Mouse (Mus musculus) midbrain, postnatal 0 days (tissue): ENCODE results near the gene Slc9a1. TPM values are rescaled to one million over a fixed set of nuclear protein-coding genes. Genes with fewer than 3 reads are reported as not detected.

Source experiments
- ATAC-seq: fragments of 200-750 bp; cut with Nextera tagmentation; 2 replicates; pipeline ENCODE4 v1.8.0; 2017; ENCODE audit warnings: moderate number of reproducible peaks, mild to moderate bottlenecking, moderate TSS enrichment, moderate library complexity; ENCODE audit not compliant: low FRiP score
- DNase-seq: peaks from one replicate; pipeline ENCODE4 v3.0.0-alpha.2; 2015; ENCODE audit warnings: low spot score
- H3K27ac ChIP-seq: fragments of 300-500 bp; sonication (generic); 2 replicates; pipeline ENCODE4 v1.5.1; 2014; ENCODE audit warnings: low read depth, mild to moderate bottlenecking, low read length, mixed read lengths
- H3K27me3 ChIP-seq: fragments of 300-500 bp; sonication (generic); 2 replicates; pipeline ENCODE4 v1.6.1; 2014; ENCODE audit warnings: low read length, control low read depth, mixed read lengths; ENCODE audit not compliant: insufficient read depth
- H3K36me3 ChIP-seq: fragments of 300-500 bp; sonication (generic); 2 replicates; pipeline ENCODE4 v1.6.1; 2014; ENCODE audit warnings: low read length, control low read depth, mixed read lengths; ENCODE audit not compliant: insufficient read depth
- H3K4me1 ChIP-seq: fragments of 300-500 bp; sonication (generic); 2 replicates; pipeline ENCODE4 v1.6.1; 2014; ENCODE audit warnings: mild to moderate bottlenecking, control low read depth, antibody characterized with exemption, low read length, mixed read lengths; ENCODE audit not compliant: insufficient read depth
- H3K4me2 ChIP-seq: fragments of 300-500 bp; sonication (generic); 2 replicates; pipeline ENCODE4 v1.6.1; 2014; ENCODE audit warnings: low read depth, mild to moderate bottlenecking, low read length, mixed read lengths; ENCODE audit not compliant: poor library complexity, severe bottlenecking
- H3K4me3 ChIP-seq: fragments of 300-500 bp; sonication (generic); 2 replicates; pipeline ENCODE4 v1.5.1; 2014; ENCODE audit warnings: low read depth, mild to moderate bottlenecking, low read length, moderate library complexity
- H3K9ac ChIP-seq: fragments of 300-500 bp; sonication (generic); replicated peaks from 2 replicates; pipeline ENCODE4 v1.6.1; 2014; ENCODE audit warnings: mild to moderate bottlenecking, low read length, moderate library complexity, mixed read lengths; ENCODE audit not compliant: poor library complexity, severe bottlenecking
- H3K9me3 ChIP-seq: fragments of 300-500 bp; sonication (generic); 2 replicates; pipeline ENCODE4 v1.6.1; 2016; ENCODE audit warnings: low read length, control low read depth
- CTCF ChIP-seq: IDR thresholded peaks from 2 replicates; pipeline ENCODE4 v1.5.1; 2016; ENCODE audit warnings: antibody characterized with exemption, mild to moderate bottlenecking
- WGBS: fragments of 180-500 bp; shearing (Covaris S2); extraction: QIAGEN DNeasy Blood & Tissue Kit; methylation state at CpG from one replicate; pipeline ENCODE4 v1.1.7; 2014; 5-methylcytosine and 5-hydroxymethylcytosine counted together
- polyA plus RNA-seq: library from polyadenylated mRNA; unstranded; fragments of >200 nt; fragmentation: Nextera tagmentation; extraction: Ambion mirVana; gene quantifications from 2 replicates; pipeline ENCODE4 v1.2.1, GENCODE M21; 2015
- total RNA-seq: library from RNA; depleted of rRNA; stranded (reverse); fragments of >200 nt; gene quantifications from 2 replicates; pipeline ENCODE4 v1.2.3, GENCODE M21; 2014

The Slc9a1 gene
- total and polyA plus RNA-seq, 2 experiments from 2014 or later = 12.8 to 34.9 TPM

GRCm38 (mm10) chr4:133400098-133400497 lies 30.6 kb downstream of the Slc9a1 start:
- ATAC-seq (no peak), DNase-seq (no peak)
- Histone ChIP-seq H3K9ac (no peak overlapping the region), H3K4me3 (no peak overlapping the region), H3K27ac (no peak overlapping the region), H3K27me3 (no peaks in the 10 kb centered on the region), H3K4me1 (no peaks in the 10 kb centered on the region), H3K4me2 (no peak overlapping the region), H3K9me3 (no peaks in the 10 kb centered on the region), H3K36me3 (no peaks in the 10 kb centered on the region)
- TF ChIP-seq CTCF = no peak
- WGBS = 82% methylated on average over 7 of the region's 7 CpGs

GRCm38 (mm10) chr4:133402011-133402410 lies 32.5 kb downstream of the Slc9a1 start:
- TF ChIP-seq CTCF = no peak
- H3K27me3 ChIP-seq = no peaks in the 10 kb centered on the region
- H3K36me3 ChIP-seq = no peaks in the 10 kb centered on the region
- no peak overlapping the region for H3K4me3 ChIP-seq
- DNase-seq = no peak
- no peaks in the 10 kb centered on the region for H3K4me1 ChIP-seq
- no peak overlapping the region for H3K27ac ChIP-seq
- no peaks in the 10 kb centered on the region for H3K9me3 ChIP-seq
- no peak for ATAC-seq
- H3K9ac ChIP-seq = no peak overlapping the region
- H3K4me2 ChIP-seq = no peak overlapping the region
- 48% methylated on average over 13 of the region's 13 CpGs for WGBS

GRCm38 (mm10) chr4:133403611-133404228 lies 34.2 kb downstream of the Slc9a1 start:
- H3K4me2 ChIP-seq = no peak overlapping the region
- no peaks in the 10 kb centered on the region for H3K27me3 ChIP-seq
- no peak for DNase-seq
- no peaks in the 10 kb centered on the region for H3K4me1 ChIP-seq
- no peak overlapping the region for H3K9ac ChIP-seq
- ATAC-seq = no peak
- 86% methylated on average over 9 of the region's 9 CpGs for WGBS
- no peaks in the 10 kb centered on the region for H3K9me3 ChIP-seq
- H3K36me3 ChIP-seq = no peaks in the 10 kb centered on the region
- H3K27ac ChIP-seq = no peak overlapping the region
- no peak overlapping the region for H3K4me3 ChIP-seq
- no peak for TF ChIP-seq CTCF

DNA sequence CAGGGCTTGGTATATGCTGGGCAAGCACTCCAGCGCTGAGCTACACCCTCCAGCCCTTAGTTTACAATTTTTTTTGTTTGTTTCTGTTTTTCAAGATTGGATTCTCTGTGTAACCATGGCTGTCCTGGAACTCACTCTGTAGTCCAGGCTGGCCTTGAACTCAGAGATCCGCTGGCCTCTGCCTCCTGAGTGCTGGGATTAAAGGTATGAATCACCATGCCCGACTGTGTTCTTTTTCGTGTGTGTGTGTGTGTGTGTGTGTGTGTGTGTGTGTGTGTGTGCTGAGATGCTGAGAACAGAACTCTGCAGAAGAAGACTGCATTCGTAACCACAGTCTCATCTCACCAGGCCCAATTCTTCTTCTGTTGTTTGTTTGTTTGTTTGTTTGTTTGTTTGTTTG lies 34.8 kb downstream of the Slc9a1 start:
- TF ChIP-seq CTCF = no peak
- no peak for ATAC-seq
- H3K9ac ChIP-seq = no peak overlapping the region
- H3K4me1 ChIP-seq = no peaks in the 10 kb centered on the region
- no peaks in the 10 kb centered on the region for H3K27me3 ChIP-seq
- no peak overlapping the region for H3K4me2 ChIP-seq
- DNase-seq = no peak
- no peak overlapping the region for H3K27ac ChIP-seq
- no peaks in the 10 kb centered on the region for H3K36me3 ChIP-seq
- no peak overlapping the region for H3K4me3 ChIP-seq
- WGBS = 87% methylated on average over 5 of the region's 5 CpGs
- no peaks in the 10 kb centered on the region for H3K9me3 ChIP-seq

DNA sequence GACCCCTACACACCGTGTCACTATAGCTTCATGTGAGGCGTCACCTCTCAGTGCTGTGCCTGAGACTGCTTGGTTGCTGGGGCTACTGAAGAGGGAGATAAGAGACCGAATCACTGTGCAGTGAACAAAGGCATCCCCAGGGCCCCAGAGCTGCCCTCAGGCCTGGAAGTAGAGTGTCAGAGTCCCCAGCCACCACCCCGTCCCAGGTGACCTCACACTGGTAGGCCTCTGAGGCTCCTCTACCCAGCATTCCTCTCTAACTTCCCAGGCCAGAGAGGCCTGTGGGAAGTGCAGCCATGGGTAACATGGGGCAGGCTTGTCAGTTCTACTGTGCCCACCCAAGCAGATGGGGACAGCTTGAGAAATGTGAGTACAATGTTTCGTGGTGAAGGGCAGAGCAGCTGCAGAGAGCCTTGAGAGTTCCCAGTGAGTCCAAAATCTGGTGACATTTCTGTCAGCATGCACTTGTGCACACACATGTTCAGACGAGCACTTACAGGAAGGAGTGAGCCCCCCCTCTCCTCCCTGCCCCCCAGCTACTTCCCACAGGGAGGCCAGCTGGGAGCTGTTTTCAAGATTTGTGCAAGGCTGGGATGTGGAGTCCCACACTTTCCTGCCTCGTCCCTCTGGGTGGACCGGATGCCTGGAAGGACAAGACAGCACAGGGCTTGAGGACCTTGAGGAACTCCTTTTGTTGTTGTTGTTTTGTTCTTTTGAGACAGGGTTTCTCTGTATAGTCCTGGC lies 37.0 kb downstream of the Slc9a1 start:
- H3K27ac ChIP-seq = no peak overlapping the region
- no peak for TF ChIP-seq CTCF
- no peak overlapping the region for H3K9ac ChIP-seq
- H3K36me3 ChIP-seq = no peaks in the 10 kb centered on the region
- 79% methylated on average over 8 of the region's 8 CpGs for WGBS
- H3K9me3 ChIP-seq = no peaks in the 10 kb centered on the region
- H3K4me1 ChIP-seq = no peaks in the 10 kb centered on the region
- no peak overlapping the region for H3K4me3 ChIP-seq
- DNase-seq (no peak), ATAC-seq (no peak)
- H3K4me2 ChIP-seq = no peak overlapping the region
- no peaks in the 10 kb centered on the region for H3K27me3 ChIP-seq

- Histone ChIP-seq H3K4me2 (no peak overlapping the region), H3K9me3 (no peaks in the 10 kb centered on the region), H3K4me1 (no peaks in the 10 kb centered on the region), H3K27ac (no peak overlapping the region), H3K27me3 (no peaks in the 10 kb centered on the region), H3K36me3 (peaks cover 4% of the 10 kb centered on the region), H3K4me3 (no peak overlapping the region), H3K9ac (no peak overlapping the region)
- ATAC-seq (no peak), DNase-seq (peak; percentile 76)
- TF ChIP-seq CTCF = no peak
- 77% methylated on average over 6 of the region's 6 CpGs for WGBS
These were observed 37.7 kb downstream of the Slc9a1 start for GRCm38 (mm10) chr4:133407114-133407787.
